Mouse (Mus musculus) megakaryocyte progenitor cell, adult 5-6 weeks (primary cell): ENCODE results near the gene Slc4a11. TPM values are rescaled to one million over a fixed set of nuclear protein-coding genes. Genes with fewer than 3 reads are reported as not detected.

Source experiments
- ATAC-seq: replicated peaks from 2 replicates; pipeline ENCODE4 v1.8.0; 2016; ENCODE audit warnings: mild to moderate bottlenecking, moderate TSS enrichment, inconsistent platforms; ENCODE audit not compliant: poor library complexity
- total RNA-seq, 2 experiments: library from RNA; stranded (forward) in 1 of 2; stranded (reverse) in 1 of 2; fragments of 157-497, 149-512 nt in 1 of 2; fragments of 200-1000 nt in 1 of 2; gene quantifications; 2 replicates each; pipeline versions ENCODE4 v1.2.3 to v1.2.4; 2015 to 2017

The Slc4a11 gene
- 0.15 TPM in 1 of 2 replicates, not detected in the other for total RNA-seq (2015)
- total RNA-seq (2017): not detected in 2 replicates

- peak; percentile 78 for ATAC-seq
Observed at GRCm38 (mm10) chr2:130697153-130697810, at the start of gene Slc4a11. Gene Slc4a11 (minus strand): TSS chr2:130697519.

DNA sequence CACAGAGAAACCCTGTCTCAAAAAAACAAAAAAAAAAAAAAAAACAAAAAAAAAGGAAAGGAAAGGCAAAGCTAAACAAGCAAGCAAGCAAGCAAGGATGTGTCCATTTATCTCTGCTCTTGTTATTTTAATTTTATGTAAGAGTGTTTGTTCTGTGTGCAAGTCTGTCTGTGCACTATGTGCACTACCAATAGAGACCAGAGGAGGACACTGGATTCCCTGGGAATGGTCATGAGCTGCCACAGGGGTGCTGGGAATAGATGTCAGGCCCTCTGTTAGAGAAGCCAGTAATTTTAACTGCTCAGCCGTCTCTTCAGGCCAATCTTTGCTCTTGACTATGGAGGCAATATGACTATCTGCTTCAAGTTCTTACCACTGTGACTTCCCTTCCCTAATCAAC, 46.3 kb upstream of the Slc4a11 start:
- no peak for ATAC-seq

GRCm38 (mm10) chr2:130740096-130740495, 42.8 kb upstream of the Slc4a11 start:
- ATAC-seq: no peak

DNA sequence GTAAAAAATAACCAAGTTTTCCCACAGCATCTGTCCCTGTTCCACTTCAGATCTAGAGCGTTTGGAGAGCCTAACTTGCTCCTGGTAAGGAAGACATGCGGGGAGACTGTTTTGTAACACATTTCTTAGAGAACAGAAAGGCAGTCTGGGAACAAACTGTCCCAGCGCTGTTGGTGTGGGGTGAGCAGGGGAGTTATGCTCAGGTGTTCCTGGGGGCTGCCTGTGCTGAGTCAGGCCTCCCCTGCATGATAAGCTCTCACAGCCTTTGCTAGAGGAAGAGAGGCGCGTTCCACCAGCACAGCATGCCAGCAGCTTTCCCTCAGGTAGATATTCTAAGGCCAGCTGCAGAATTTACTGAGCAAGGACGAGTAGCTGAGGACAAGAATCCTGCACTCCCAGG, 40.7 kb upstream of the Slc4a11 start:
- ATAC-seq: no peak

DNA sequence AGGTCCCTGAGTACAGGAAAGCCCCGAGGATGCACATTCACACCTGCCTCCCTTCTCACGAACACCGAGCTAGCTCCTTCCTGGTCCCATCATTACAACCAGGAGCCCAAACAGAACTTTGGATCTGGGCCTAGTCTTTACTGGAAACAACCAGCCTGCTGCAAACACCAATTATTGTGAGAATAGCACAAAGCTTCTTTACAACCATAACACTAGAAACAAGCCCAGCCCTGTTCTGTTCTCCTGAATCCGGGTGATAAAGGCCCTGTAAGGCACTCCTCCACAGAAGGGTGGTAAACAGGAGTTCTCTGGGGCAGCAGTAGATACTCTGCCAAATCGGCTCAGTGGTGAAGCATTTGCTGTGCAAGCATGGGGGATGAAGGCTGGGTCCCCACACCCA, 38.0 kb upstream of the Slc4a11 start:
- ATAC-seq: no peak

DNA sequence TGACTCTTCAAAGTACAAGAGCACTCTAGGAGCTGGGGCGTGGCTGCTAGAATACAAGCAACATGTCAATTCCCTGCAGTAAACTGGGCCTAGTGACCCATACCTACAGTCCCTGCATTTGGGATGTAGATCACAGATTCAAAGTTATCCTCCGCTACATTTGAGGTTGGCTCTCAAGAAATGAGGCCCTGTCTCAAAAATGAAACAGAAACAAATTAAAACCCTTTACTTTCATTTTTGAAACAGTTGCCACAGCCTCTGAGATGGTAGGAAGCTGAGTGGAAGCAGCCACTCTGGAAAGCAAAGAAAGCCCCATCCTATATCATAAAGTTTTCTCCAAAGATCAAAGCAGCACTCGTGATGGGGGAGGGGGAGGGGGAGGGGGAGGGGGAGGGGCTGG, 36.1 kb upstream of the Slc4a11 start:
- no peak for ATAC-seq

DNA sequence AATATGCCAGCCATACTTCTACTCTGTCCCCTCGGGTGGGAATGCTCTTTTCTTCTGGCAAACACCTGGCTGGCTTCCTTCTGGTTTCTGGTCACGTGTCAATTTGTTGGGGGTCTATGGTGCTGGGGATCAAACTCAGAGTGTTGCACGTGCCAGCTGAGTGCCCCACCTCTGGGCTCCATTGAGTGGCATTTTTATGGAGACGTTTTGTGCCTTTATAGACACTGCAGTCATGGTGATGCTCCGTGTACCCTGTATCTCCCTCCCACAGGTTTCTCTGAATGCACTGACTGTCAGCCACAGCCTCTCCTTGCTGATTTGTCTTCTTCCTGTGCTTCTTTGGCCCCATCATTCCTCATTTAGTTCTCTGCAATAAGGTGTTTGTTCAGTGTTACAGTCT, 34.5 kb upstream of the Slc4a11 start:
- no peak for ATAC-seq

DNA sequence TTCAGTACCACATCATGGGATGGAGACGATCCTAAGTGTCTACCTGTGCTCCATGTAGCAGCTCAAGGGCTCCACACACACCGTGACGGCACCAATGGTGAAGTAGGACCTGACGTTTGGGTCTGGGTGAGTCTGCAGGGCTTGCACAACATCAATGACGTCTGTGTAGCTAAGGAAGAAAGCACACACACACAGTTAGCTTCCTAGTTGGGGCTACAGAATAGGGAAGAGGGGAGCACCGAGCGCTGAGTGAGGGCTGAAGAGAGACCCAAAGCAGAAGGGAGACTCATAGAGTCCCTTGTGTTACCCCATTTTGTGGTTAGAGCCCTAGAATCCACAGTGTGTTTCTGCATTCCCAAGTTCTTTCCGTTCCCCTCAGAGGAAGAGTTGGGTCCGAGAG, 33.4 kb upstream of the Slc4a11 start:
- peak; percentile 96 for ATAC-seq

DNA sequence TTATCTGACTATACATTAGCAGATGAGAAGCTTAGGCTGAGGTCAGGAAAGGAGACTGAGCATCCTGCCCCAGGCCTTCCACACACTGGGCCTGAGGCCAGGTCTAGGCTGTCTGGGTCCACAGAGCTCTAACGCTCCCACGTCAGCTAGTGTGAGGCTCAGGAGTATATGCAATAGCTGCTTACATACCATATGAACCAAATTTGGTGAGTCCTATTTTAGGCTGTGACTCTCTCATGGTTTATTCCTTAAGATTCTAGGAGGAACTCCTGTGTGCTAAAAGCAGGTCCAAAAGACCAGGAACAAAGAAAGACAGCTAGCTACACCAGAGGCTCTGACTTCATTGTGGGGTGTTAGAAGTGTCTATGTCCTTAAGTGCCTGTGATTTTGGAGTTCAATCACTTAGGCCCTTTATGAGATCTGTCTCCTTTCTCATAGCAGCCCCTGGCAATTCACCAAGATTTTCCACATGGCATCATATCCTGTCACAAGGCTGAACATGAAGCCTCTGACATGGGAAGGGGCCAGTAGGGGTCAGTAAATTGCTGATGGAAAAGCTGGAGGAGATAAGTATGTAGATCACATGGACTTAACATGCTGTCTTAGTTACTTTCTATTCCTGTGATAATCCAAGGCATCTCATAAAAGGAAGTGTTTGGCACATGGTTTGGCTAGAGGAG, 31.7 kb upstream of the Slc4a11 start:
- ATAC-seq: no peak

DNA sequence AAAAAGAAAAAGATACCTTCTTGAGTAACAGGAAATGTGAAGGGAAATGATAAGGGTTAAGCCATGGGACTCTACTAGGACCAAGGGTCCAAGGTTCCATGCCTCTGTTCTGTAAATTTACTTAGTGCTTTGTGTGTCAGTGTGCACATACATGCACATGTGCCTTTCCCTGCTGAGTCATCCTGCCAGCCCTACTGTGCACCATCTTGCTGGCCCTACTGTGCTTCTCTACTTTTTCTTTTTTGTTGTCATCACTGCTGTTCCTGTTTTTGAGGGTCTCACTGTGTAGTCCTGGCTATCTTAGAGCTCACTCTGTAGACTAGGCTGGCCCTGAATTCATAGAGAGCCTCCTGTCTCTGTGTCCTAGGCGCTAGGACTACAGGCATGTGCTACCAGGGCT, 30.4 kb upstream of the Slc4a11 start:
- no peak for ATAC-seq

DNA sequence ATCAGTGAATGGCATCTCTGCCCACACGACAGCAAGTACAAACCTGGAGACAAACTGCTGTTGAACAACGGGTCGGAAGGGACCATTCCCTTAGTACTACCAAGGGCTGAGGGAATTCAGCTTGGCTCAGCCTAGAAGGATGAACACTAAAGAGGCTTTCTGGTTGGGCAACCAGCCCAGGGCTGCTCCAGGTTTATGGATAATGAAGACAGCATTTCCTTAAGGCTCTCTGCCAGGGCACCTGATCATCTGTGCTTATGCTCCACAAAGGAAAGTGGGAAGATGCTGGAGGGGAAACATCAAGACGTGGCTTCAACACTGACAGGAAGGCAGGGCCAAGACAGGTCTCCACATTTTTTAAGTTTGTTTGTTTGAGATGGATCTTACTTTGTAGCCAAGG, 27.1 kb upstream of the Slc4a11 start:
- ATAC-seq: no peak

DNA sequence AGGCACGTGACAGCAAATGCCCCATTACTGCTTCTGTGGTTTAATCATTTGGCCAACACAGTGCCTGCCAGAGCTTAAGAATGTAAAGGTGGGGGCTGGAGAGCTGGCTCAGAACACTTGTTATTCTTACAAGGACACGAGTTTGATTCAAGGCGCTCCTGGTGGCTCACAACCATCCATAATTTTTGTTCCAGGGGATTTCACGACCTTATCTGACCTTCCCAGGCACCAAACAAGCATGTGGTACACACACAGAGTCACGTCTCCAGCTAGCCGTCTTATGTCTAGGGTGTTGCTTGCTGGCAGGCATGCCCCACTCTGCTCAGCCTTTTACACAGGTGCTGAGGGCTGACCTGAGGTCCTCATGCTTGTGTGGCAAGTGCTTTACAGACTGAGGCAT, 20.6 kb upstream of the Slc4a11 start:
- no peak for ATAC-seq

- ATAC-seq: peak; percentile 74
Observed at GRCm38 (mm10) chr2:130707057-130707456, 9.7 kb upstream of the Slc4a11 start.

DNA sequence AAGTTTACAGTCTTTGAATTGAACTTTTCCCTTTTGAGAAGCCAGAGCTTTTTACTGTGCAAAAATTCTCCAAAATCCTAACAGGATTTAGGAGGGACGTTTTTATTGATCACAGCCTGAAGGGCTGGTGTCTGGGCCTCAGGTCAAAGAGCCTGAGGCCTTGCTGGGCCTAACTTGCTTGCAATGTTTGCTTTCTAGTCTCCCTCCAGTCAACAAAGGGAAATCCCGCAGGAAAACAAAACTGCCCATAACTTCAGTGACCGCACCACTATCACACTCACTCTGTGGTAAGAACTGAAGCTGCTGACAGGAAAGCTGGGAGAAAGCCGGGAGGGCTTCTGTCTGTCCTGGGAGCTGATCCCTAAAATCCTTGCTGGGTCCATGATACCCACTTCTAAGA, 9.3 kb upstream of the Slc4a11 start:
- no peak for ATAC-seq

DNA sequence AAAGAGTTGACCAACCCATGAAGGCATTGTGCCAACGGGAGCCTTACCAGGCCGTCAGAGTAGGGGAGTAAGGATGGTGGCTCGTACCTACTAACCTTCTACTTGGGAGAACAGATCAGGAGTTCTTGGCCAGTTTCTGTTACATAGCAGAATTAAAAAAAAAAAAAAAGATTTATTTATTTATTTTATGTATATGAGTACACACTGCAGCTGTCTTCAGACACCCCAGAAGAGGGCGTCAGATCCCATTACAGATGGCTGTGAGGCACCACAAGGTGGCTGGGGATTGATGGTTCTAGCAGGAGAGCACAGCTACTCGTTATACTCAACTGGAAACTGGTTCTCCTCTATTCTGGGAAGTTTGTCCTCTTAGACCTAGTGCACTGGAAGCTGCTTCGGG, 7.9 kb upstream of the Slc4a11 start:
- ATAC-seq: no peak

DNA sequence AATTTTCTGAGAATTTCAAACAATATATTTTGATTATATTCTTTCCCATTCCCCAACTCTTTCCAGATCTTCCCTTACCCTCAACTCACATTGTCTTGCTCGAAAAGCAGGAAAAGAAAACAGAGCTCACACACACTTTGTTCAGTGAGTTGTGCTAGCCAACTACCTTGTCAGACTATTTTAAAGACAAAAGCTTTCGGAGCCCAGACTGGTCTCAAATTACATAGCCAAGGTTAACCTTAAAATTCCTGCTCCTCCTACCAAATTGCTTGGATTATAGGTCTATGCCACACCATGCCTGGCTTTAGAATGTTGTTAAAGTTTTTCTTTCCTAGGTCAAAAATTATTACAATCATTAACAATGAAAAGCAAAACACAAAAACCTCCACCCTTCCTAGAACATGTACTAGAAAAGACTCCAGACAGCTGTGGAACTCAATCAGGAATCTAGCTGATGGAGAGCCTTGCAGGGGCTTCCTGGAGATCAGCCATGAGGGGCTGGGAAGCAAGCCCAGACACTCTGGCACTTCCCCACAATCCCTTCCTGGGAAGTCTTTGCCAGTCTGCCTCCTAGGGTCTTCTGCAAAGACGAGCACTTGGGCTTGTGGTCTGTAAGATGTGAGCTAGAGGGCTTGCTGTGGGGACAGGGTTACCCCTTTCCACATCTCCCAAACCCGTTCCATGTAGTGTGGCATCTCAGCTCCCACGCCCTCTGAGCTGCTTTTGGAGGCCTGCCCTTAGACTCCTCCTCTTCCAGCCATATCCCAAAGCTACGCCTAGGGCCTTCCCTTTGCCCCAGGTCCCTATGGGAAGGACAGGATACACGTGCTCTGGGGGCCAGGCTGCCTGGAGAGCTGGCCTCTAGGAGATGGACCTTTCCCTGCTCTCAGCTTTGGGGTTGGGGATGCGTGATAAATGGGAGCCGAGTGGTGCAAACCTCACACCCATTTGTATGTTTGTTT, 7.0 kb upstream of the Slc4a11 start:
- ATAC-seq: no peak

DNA sequence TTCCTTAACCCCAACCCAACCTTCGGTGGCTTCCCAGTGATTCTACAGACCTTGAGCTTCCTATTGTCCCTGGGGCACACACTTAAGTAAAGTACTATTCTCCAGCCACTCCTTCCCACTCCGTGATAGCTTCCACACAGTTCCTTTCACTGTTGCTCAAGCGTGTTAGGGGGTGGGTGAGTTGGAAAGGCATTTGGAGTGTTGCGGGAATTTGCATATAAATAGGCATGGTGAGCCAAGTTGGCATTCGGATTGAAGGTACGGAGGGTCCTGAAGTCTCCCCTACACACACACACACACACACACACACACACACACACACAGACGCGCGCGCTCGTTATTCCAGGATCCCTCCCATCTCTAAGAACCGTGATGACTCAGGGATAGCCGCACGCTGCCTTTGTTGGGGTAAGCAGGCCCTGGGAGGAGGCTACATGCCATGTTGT, 525 bp upstream of the Slc4a11 start:
- no peak for ATAC-seq

DNA sequence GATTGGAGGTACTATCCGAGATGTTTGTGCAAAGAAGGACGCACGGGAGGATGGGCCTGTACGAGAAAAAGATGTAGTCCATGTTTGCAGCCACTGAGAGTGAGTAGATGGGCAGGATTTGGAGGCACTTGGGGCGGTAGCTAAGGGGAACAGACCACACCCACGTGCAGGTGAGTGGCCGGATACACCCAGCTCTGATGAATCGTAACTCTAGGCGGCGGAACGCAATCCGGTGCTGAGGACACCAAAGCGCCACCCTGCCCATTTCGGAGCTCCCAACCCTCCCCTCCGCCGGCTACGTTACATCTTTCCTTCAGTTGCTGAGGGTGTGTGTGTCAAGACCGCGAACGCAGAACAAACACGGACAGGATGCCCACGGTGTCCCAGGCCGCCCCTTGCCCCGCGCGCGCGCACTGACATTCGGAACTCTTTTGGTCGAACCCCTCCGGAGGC, 593 bp downstream of the Slc4a11 start:
- ATAC-seq: peak; percentile 35

GRCm38 (mm10) chr2:130693563-130693962, 3.8 kb downstream of the Slc4a11 start:
- ATAC-seq: no peak

DNA sequence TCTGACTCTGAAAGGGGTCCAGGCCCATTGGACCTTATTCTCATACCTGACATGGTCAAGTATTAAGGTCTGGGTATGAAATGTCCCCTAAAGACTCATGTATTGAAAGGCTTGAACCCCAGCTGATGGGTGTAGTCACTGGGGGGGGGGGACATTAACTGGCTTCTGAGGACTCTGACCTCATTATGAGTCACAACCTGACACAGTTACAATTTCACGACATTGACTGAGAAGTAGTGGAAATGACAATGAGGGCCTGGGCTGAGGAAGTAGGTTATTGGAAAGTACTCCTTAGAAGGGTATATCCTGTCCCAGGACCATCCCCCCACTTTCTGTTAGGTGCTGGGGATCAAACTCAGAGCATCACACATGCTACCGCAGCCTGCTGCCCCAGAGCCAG, 8.3 kb downstream of the Slc4a11 start:
- ATAC-seq: no peak

DNA sequence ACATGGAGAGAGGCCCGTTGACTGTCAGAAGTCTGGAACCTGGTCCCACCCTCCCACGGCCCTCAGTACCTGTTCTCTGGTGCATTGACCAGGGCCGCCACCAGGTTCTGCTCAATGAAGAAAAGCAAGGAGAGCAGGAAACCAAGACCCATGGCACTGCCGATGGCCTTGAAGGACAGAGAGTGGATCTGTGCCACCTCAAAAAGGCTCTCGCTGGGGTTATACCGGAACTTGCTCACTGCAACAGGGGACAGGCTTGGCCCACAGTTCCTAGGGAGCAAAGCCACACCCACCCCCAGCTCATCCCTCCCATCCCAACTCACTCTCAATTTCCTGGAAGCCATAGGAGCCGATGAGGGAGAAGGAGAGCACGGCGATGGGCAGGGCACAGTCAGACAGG, 11.9 kb downstream of the Slc4a11 start:
- no peak for ATAC-seq
